Mouse (Mus musculus): ENCODE results near the gene Xbp1.
"Not testable (repeated sequence)": the region's sequence is repeated elsewhere in the genome, so short reads cannot be mapped to it uniquely, and the experiment has no call there.

Xbp1 gene

DNA sequence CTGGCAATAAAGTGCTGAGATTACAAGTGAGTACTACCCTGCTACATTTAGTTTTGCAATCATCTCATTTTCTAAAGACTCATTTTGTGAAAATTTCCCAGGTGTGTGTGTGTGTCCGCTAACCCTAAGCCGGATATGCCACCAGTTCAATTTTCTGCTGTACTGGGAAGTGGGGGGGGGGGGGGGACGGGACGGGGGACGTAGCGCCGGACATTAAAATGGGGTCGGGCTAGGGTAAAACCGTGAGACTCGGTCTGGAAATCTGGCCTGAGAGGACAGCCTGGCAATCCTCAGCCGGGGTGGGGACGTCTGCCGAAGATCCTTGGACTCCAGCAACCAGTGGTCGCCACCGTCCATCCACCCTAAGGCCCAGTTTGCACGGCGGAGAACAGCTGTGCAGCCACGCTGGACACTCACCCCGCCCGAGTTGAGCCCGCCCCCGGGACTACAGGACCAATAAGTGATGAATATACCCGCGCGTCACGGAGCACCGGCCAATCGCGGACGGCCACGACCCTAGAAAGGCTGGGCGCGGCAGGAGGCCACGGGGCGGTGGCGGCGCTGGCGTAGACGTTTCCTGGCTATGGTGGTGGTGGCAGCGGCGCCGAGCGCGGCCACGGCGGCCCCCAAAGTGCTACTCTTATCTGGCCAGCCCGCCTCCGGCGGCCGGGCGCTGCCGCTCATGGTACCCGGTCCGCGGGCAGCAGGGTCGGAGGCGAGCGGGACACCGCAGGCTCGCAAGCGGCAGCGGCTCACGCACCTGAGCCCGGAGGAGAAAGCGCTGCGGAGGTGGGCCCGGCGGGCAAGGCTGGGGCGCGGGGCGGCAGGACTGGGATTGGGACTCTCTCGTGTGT, at the start of gene Xbp1:
Gene Xbp1 (plus strand): TSS at position 248 of the 854 bp plus-strand sequence.
- peak; percentile 98 for DNase-seq (ENCODE audit: low spot score)

DNA sequence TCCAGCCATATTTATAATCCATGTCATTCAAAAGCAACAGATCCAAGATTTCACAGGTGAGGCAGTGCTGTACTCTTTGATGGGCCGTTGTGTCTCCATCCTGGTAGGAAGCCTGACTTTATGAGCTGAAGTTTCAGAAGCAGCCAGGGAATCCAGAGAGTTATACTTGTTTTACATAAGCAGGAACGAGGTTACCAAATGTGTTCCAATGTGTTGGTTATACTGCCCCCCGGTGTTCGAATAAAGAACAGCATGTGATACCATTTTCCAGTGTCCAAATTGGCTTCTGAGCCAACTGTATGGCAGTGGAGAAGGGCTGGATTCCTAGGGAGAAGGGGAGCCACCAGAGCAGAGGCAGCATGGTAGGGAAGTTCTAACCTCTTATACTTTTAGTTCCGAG, 46.3 kb upstream of the Xbp1 start:
- DNase-seq (ENCODE audit: low spot score) = peak; percentile 57

DNA sequence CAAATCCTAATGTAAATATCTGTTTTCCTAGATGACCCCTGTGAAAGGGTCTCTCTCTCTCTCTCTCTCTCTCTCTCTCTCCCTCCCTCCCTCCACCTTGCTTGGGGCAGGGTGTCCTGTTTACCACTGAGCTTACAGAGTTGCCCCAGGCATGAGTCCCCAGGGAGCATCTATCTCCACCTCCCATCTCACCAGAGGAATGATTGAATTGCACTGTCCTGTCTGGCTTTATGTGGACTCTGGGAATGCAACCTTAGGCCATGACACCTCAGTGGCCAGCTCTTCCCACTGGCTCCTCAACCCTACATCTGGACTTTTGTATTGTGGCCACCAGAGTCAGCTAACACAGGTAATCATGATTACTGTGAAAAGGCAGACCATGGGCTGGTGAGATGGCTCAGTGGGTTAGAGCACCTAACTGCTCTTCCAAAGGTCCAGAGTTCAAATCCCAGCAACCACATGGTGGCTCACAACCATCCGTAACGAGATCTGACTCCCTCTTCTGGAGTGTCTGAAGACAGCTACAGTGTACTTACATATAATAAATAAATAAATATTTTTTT, 44.8 kb upstream of the Xbp1 start:
- not testable (repeated sequence) for DNase-seq (ENCODE audit: low spot score)

DNA sequence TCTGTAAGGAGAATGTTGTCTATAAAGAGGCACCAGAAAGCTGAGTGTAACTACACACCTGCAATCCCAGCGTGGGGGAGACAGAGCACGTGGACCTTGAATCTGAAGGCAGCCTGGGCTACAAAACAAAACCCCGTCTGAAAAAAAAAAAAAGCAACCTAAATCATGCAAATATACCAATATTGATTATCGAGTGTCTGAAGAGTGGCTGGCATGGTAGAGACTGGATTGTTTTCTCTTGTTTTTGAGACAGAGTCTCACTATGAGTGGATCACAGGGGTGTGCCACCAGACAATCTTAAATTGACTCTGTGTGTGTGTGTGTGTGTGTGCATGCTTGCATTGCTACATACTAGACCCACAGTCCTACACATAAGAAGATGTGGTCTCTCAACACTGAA, 43.7 kb upstream of the Xbp1 start:
- no peak for DNase-seq (ENCODE audit: low spot score)

DNA sequence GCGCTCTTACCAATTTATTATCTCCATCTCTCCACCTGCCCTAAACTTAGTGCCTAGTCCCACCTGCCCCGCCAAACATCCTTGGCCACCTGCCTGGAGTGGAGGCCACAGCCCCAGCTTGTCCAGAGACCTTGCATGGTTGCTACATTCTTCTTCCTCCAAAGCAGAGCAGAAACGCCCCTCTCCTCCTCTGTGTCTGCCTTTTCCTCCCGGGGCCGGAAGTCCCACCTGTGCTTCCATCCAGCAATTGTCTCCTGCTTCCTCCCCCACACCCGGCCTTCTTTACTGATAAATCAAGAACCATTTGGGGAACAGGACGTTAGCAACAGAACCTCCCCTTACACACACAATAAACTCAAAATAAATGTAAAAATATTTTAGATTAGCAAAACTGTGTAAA, 42.3 kb upstream of the Xbp1 start:
- no peak for DNase-seq (ENCODE audit: low spot score)

DNA sequence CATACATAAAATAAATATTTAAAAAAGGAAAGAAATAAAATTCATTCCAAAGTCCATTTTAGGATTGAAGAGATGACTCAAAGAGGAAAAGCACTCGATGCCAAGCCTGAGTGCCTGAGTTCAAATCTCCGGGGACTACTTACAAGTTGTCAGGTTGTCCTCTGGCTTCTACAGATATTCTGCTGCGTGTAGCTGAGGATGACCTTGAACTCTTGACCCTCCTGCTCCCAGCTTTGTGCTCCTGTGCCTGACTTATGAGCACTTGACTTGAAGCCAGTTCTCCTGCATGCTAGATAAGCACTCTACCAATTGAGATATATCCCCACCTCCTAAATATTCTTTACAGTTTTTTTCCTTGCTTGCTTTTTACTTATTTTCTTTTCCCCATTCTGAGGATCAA, 41.6 kb upstream of the Xbp1 start:
- no peak for DNase-seq (ENCODE audit: low spot score)

DNA sequence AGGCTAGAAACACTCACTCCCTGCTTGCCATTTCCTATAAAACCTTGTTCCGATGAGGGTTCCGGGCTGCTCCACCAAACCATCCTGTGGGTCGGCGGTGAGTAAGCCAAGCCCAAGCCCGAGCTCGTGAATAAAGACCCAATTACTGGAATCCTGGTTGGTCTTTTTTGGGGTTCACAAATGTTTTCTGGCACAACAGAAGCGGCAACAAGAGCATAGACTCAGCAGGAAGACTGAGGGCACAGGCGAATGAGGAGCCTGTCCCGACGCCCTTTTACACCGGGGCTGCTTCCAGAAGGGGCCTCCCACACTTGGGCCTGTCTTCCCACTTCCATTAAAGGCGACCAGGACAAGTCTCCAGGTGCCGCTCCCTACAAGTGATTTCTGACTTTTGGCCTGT, 37.9 kb upstream of the Xbp1 start:
- DNase-seq (ENCODE audit: low spot score) = no peak

DNA sequence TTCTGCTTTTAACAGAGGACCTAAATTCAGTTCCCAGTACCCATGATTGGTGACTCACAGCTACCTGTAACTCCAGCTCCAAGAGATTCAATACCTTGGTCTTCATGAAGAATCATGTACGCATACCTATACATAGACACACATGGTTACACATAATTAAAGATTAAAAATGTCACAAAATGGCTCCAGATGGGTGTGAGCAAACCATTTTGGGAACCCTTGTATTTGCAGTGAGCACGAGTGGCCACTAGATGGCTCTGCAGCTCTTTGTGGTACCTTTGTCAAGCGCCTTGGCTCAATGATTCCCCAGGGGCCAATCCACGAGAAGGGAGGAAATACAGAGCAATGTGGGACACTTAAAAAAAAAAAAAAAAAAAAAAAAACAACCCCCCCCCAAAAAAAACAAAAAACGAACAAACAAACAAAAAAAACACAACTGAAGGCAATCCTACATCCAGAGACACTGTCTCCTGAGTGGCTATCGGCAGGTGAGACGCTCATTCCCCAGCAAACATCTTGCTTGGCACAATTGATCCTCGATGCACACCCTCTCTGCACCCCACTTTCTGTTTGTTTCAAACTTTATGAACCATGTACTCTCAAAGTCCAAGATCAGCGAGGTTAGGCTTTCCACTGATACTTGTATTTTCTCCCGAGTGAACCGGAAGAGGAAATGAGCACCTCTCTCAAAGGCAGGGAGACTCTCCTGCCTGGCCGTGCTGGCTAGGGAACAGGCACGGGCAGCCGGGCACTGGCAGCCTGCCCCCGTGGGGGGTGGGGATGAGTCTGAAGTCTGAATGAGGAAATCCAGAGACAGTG, 35.1 kb upstream of the Xbp1 start:
- peak; percentile 76 for DNase-seq (ENCODE audit: low spot score)

DNA sequence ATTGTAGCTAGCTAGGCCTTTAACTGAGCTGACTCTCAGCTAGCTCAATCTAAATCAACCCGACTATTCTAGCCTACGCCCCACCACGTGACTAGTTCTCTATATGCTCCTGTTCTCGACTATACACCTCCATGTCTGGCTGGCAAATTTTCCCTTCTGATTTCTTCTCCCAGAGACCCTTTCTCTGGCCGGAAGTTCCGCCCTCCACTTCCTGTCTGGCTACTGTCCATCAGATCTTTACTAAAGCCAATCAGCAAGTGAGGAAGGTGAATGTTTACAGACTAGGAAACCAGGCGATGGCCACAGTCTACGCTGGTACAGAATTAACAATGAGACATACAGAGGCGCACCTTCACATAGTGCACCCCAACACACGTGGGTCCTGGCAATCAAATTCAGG, 31.0 kb upstream of the Xbp1 start:
- not testable (repeated sequence) for DNase-seq (ENCODE audit: low spot score)

DNA sequence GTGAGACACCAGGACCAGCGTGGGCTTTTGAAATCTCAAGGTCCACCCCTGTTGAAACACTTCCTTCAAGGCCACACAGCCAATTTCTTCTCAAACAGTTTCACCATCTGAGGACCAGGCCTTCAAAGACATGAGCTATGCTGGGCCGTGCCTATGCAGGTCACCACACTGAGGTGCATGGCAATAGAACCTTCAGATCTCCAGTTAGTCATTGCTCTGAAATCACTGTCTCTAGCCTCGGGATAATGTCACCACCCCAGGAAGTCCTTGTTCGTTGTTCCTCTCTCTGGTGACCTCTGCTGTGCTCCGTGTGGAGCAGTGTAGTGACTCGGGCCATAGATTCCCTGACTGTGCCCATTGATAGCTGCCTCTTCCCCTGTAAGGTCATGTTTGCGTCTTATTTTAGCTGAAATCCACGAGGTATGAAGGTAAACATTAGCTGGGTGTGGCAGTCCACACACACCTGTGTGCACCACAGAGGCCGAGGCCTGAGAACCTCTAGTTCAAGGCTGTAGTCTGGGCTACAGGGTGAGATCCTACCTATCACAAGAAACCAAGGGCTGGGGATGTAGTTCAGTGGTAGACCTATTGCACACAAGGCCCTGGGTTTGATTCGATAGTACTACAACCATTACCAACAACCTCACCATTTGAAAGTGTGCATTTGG, 29.3 kb upstream of the Xbp1 start:
- no peak for DNase-seq (ENCODE audit: low spot score)

DNA sequence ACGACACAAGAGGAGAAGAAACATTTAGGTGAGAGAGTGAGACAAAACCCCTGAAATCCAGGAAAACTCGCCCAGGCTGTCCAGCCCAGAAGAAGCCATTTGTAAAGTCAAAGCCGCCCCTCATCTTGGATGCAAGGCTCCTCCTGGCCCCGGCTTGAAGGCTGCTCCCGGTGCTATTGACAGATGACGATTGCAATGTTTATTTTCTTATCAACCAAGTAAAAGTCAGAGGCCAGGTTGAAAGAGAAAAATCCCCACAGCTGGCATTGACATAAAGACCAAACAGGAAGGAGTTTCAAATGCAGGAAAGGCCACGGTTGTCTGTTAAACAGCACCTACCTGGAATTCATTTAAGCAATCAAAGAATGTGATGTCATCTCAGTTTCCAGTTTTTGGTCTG, 28.5 kb upstream of the Xbp1 start:
- DNase-seq (ENCODE audit: low spot score) = no peak

DNA sequence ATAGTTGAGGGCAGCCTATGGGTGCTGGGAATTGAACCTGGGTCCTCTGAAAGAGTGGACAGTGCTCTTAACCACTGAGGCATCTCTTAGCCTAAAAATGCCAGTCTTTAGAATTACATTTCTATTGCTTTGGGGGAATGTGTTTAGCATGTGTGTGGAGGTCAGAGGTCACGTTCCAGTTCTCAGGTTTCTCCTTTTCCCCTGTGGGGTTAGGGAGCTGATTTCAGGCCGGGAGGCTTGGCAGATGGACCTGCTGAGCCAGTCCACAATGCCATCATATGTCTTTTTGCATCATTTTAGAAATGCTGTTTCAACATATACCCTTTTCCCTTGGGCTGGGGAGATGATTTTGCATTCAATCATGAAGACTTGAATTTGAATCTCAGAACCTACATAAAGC, 26.6 kb upstream of the Xbp1 start:
- no peak for DNase-seq (ENCODE audit: low spot score)

DNA sequence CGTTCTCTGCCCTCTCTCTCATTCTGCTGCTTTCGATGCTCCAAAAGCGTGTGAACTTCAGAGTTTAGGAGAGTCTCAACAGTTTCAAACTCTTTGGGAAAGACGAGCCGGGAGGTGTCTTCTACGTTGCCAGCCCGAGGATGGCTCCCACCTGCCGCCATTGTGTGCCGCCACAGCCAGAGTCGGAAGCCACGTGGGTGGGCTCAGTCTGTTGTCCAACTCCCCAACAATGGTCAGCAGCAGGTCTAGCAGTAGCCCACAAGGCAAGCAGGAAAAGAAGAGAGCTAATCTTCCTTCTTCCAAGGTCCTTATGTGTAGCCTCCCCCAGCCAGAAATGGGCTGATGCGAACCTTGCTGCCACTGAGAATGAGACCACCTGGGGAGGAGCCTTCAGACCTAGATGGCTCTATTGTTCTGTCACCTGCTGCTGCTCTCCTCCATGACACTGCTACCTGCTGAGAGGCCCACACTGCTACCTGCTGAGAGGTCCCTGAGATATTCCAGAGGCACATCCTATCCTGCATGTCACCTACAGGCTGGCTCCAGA, 25.1 kb upstream of the Xbp1 start:
- no peak for DNase-seq (ENCODE audit: low spot score)

DNA sequence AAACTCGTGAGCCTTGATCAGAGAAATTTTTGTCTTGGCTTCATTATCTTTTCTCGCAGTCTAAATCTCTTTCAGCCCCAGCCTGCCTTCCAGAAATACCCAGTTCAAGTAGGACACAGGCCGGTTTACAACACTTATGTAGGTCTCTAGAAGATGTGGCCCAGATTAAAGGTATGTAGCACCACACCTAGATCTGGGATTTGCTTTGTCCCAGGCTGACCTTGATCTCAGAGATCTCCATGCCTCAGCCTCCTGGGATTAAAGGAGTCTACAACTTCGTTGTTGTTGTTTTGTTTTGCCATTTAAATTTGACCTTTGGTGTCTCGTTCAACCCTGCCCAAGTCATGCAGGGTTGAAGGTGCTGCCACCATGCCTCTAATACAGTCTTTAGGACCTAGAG, 24.6 kb upstream of the Xbp1 start:
- DNase-seq (ENCODE audit: low spot score) = no peak

DNA sequence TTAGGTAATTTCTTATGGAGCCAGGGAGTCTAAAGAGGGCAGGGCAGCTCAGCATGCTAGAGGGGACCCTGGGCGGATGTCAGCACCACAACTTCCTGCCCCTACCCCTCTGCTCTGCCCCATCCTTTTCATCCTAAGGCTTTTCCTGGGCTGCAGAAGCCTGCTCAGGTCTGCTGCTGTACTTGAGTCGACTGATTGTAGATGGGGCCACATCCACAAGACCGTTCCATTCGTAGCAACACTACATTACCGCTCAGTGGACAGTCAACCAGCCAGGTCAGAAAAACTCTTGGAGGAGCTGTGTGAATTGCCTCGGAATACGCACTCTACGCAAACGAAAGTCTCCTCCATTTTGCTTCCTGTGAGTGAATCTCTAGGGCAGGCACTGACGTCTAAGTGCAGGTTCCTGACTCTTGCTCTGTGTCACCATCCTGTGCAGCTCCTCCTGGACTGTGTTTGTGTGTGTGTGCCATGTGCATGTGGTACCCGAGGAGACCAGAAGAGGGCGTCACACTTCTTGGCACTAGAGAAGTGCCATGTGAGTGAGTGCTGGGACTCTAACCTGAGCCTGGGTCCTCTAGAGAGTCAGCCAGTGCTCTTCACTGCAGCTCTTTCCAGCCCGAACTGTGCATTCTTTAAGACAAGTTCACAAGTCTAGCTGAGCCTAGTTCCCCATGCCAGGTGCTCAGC, 23.8 kb upstream of the Xbp1 start:
- DNase-seq (ENCODE audit: low spot score) = no peak

DNA sequence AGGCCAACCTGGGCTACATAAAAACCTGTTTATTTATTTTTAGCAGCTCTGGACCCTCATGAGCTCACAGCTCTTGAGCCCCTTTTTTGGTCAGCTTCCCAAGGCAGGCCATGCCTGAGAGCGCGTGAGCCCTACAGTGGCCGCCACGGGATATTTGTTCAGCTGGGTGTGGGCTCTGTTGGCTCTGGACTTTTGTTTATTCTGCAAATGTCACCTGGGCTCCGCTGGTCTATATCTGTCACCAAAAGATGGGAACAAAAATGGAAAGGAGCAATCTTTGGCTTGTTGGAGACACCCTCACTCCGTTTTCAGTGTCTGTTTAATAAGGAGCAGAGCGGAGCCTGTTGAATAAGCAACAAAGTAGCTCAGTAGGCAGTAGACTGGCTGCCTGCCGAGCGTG, 22.0 kb upstream of the Xbp1 start:
- no peak for DNase-seq (ENCODE audit: low spot score)

DNA sequence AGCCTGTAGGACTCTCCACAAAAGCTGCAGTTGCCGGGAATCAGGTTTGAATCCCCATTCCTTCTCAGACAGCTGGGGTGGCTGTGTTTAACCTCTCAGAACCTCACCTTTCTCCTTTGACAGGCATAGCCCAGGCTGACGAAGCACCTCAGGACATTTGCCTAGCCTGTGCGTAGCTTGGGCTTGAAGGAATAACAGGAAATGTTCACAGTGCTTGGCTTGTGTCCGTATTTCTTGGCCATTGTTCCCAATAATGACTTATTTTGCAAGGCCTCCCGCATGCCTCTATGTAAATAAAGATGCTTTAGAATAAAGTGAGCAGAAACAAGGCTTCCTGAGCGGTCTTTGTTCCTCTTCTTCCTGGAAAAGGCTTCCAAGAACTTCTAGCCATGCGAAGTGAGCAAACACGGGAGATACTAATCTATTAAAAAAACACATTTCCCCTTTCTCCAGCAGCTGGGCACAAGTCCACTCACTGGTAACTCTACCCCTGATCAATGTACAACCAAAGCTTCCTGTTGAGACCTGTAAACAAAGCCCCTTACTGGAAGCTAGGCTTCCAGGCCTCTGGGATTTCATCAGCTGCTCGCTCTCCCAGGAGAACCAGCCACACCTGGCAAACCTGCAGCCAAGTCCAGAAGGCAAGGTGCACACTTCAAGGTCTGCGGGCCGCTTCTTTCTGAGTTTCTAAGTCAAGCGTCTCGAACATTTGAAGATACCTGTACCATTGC, 21.4 kb upstream of the Xbp1 start:
- DNase-seq (ENCODE audit: low spot score) = no peak

DNA sequence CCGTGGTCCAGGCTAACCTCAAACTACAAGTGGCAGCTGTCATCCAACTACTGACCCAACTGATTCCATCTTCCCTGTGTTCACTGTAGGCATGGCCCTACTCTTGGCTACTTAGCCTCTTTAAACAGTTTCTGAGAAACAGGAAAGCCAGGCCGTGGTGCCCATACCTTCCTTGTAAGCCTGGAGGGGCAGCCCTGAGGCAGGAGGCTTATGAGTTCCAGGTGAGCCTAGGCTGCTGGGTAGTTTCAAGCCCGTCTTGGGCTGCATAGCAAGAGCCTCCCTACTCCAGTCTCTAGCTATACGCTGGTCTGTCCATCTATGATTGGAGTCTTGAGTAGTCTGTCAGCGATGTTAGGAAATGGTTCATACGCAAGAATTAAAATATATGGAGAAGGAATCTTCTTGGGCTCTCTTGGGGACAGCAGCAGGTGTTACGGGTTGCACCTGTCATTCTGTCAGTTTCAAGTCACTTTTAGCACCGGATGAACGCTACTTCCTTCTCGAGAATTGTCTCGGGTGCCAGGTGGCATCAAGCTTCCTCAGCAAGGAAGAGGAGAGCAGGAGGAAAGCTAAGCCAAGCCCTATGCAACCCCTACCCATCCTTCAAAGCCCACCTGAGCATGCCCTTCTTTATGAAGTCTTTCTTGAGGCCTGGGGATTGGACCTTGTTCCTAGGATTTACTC, 20.4 kb upstream of the Xbp1 start:
- DNase-seq (ENCODE audit: low spot score) = no peak

DNA sequence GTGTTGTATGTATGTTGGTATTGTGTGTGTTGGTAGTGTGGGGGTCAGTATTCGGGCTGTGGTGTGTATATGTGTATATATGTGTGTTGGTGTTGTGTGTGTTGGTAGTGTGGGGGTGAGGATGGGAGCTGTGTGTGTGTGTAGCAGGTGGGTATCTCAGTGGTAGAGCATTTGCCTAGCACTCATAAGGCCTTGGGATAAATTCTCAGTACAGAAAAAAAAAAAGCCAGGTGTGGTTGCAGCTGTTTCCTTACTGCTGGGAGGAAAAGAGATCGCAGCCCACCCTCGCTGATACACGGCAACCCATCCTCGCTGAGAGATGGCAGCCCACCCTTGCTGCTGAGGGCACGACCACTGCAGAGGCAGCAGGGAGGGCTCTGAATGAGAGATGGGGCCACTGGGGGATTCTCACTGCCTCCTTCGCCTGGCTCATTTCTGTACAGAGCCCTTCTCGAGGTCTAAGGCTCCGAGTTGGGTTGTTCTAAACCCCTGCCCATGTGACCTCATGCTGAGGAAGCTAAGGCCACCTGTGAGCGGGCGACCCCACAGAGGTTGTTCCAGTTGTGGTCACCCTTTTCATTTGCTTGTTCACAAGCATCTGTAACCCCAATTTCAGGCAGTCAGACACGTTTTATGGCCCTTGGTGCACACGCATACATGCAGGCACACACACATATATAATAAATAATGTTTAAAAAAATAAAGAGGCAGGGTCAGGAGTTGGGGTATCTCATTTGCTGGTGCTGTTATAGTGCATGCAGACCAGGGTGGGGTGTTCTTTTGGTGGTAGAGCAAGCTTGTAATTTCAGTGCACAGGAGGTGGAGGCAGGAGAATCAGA, 19.3 kb upstream of the Xbp1 start:
- DNase-seq (ENCODE audit: low spot score) = no peak

Data from ovary, postnatal 14 days (tissue).